Mouse (Mus musculus) CD4-positive, CD25-positive, alpha-beta regulatory T cell, adult 9 weeks (primary cell): ENCODE results near the gene Sstr3. TPM values are rescaled to one million over a fixed set of nuclear protein-coding genes. Genes with fewer than 3 reads are reported as not detected.

ENCODE experiments used
- polyA plus RNA-seq: library from polyadenylated mRNA; unstranded; fragments of 100-300 nt; shearing (Covaris generic); gene quantifications from one replicate; pipeline ENCODE4 v1.2.1, GENCODE M21; 2017

Gene Sstr3
- polyA plus RNA-seq: not detected

GRCm38 (mm10) chr15:78544561-78545001 is at the start of gene Sstr3:
Gene Sstr3, minus strand, starts transcription at chr15:78544685.

GRCm38 (mm10) chr15:78572658-78573397 is 28.3 kb upstream of the Sstr3 start, which contains the start of gene Rac2:
Gene Rac2, minus strand, starts transcription at chr15:78572783.

GRCm38 (mm10) chr15:78530671-78531450 is 13.6 kb downstream of the Sstr3 start, which contains the start of gene C1qtnf6:
Gene C1qtnf6, minus strand, starts transcription at chr15:78531416.

GRCm38 (mm10) chr15:78494968-78495406 is 49.5 kb downstream of the Sstr3 start, which contains the start of gene Il2rb:
Gene Il2rb, minus strand, starts transcription at chr15:78495271.

Other genes starting within 250 kb of the Sstr3 start
- not detected for gene Csf2rb2, start 239.0 kb downstream of the Sstr3 start, polyA plus RNA-seq
- gene Csf2rb, start 218.9 kb downstream of the Sstr3 start, polyA plus RNA-seq: 0.72 TPM
- not detected for gene Tex33, start 148.8 kb downstream of the Sstr3 start, polyA plus RNA-seq
- gene Tst, start 138.8 kb downstream of the Sstr3 start, polyA plus RNA-seq: 1.6 TPM
- 6.1 TPM for gene Mpst, start 138.3 kb downstream of the Sstr3 start, polyA plus RNA-seq
- gene Kctd17, start 116.1 kb downstream of the Sstr3 start, polyA plus RNA-seq: 19.1 TPM
- not detected for gene Tmprss6, start 76.1 kb downstream of the Sstr3 start, polyA plus RNA-seq
- 1,206 TPM for gene Il2rb, start 49.4 kb downstream of the Sstr3 start, polyA plus RNA-seq
- 6.3 TPM for gene C1qtnf6, start 13.3 kb downstream of the Sstr3 start, polyA plus RNA-seq
- 3,341 TPM for gene Rac2, start 28.1 kb upstream of the Sstr3 start, polyA plus RNA-seq
- 441 TPM for gene Cyth4, start 52.4 kb upstream of the Sstr3 start, polyA plus RNA-seq
- not detected for gene Elfn2, start 174.1 kb upstream of the Sstr3 start, polyA plus RNA-seq
- 175 TPM for gene Mfng, start 228.8 kb upstream of the Sstr3 start, polyA plus RNA-seq